7 mouse cellular contexts compared by ENCODE assay signal in the genomic region with DNA sequence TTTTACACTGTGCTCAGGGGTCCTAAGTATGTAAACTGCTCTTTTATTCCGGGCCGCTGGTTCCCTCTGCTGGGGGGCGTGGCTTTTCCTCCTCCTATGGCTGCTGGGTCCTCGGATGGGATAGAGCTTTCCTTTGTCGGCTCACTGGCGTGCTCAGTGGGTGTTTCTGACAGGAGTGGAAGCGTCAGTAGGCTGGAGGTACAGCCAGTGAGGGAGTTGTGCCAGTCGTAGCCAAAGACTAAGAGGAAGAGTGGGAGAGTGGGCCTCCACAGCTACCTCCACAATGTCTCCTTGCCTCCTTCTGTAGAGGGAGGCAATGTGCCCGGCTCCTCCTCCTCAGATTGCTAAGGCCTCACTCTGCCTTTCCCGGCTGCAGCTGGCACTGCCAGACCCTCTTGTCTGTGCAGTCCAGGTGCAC. TPM values are rescaled to one million over a fixed set of nuclear protein-coding genes. Genes with fewer than 3 reads are reported as not detected.
DNase-seq lines count a peak whose midpoint lies in the region; ATAC-seq and TF ChIP-seq lines count a peak whose summit lies in the region.

No protein-coding gene starts in this region.

- H3K9ac ChIP-seq in forebrain, embryonic 14.5 days (ENCODE audit: low read length) = peak overlapping the region; percentile 25; the same call in 1 of the 2 replicates
- H3K9ac ChIP-seq in limb, embryonic 12.5 days (replicated peaks) = peak overlapping the region; percentile 40; the same call in 1 of the 2 replicates
- H3K9ac ChIP-seq in stomach, postnatal 0 days (ENCODE audit: low read length) = no peak overlapping the region

- no peaks in the 10 kb centered on the region for H3K36me3 ChIP-seq in forebrain, embryonic 14.5 days (ENCODE audit: control insufficient read depth, insufficient read depth, low read length)
- H3K36me3 ChIP-seq in limb, embryonic 12.5 days = no peaks in the 10 kb centered on the region
- H3K36me3 ChIP-seq in stomach, postnatal 0 days (ENCODE audit: control insufficient read depth, insufficient read depth, low read length) = no peaks in the 10 kb centered on the region

- H3K9me3 ChIP-seq in forebrain, embryonic 14.5 days (replicated peaks; ENCODE audit: control insufficient read depth, low read length) = no peaks in the 10 kb centered on the region
- H3K9me3 ChIP-seq in limb, embryonic 12.5 days = no peaks in the 10 kb centered on the region
- no peaks in the 10 kb centered on the region for H3K9me3 ChIP-seq in stomach, postnatal 0 days (ENCODE audit: control insufficient read depth, low read length)

- peak overlapping the region; percentile 23 for H3K4me3 ChIP-seq in forebrain, embryonic 14.5 days (ENCODE audit: low read depth, low read length)
- peak overlapping the region; percentile 29 for H3K4me3 ChIP-seq in limb, embryonic 12.5 days (replicated peaks)
- no peak overlapping the region for H3K4me3 ChIP-seq in stomach, postnatal 0 days (ENCODE audit: low read depth, low read length)

- no peak for TF ChIP-seq CTCF in stomach, postnatal 0 days (IDR thresholded peaks at IDR 0.05; ENCODE audit: low read depth)

- H3K27me3 ChIP-seq in forebrain, embryonic 14.5 days (replicated peaks; ENCODE audit: control insufficient read depth, insufficient read depth, low read length) = no peaks in the 10 kb centered on the region
- H3K27me3 ChIP-seq in limb, embryonic 12.5 days = no peaks in the 10 kb centered on the region; the same call in 1 of the 2 replicates
- H3K27me3 ChIP-seq in stomach, postnatal 0 days (ENCODE audit: control insufficient read depth, insufficient read depth, low read length) = no peaks in the 10 kb centered on the region

- peak; percentile 11 for DNase-seq in ovary, adult 18-20 months (ENCODE audit: low spot score)
- DNase-seq in ovary, postnatal 14 days (ENCODE audit: low spot score) = no peak
- DNase-seq in forebrain, embryonic 14.5 days (ENCODE audit: low spot score) = peak; percentile 65
- DNase-seq in stomach, postnatal 0 days (ENCODE audit: low spot score) = peak; percentile 16
- DNase-seq in spleen, postnatal 36 days (ENCODE audit: low spot score in 2 of 2) = no peak
- no peak for DNase-seq in frontal cortex, postnatal 14 days (ENCODE audit: low spot score in 2 of 2)

- no peak overlapping the region; the same call in 1 of the 2 replicates for H3K27ac ChIP-seq in forebrain, embryonic 14.5 days (ENCODE audit: low read depth, low read length)
- H3K27ac ChIP-seq in limb, embryonic 12.5 days = no peak overlapping the region
- H3K27ac ChIP-seq in stomach, postnatal 0 days (replicated peaks) = no peak overlapping the region

- peaks cover 9% of the 10 kb centered on the region; the same call in 1 of the 2 replicates for H3K4me1 ChIP-seq in forebrain, embryonic 14.5 days (ENCODE audit: control insufficient read depth, insufficient read depth, low read length)
- H3K4me1 ChIP-seq in limb, embryonic 12.5 days (replicated peaks) = 0 out of 2 replicates have a peak, but pooled peaks cover 10% of the 10 kb centered on the region
- H3K4me1 ChIP-seq in stomach, postnatal 0 days (replicated peaks; ENCODE audit: control insufficient read depth, insufficient read depth) = no peaks in the 10 kb centered on the region

- ATAC-seq in forebrain, embryonic 14.5 days = peak; percentile 86
- ATAC-seq in limb, embryonic 12.5 days (ENCODE audit: insufficient number of reproducible peaks, insufficient read depth, low FRiP score, low TSS enrichment, low read depth) = 0 out of 2 replicates have a peak, but pooled peaks have one; percentile 47
- ATAC-seq in stomach, postnatal 0 days (ENCODE audit: low FRiP score, low TSS enrichment) = peak; percentile 51; the same call in 1 of the 2 replicates

- under 1% methylated on average over 10 of the region's 10 CpGs for WGBS in forebrain, embryonic 14.5 days
- 4% methylated on average over 10 of the region's 10 CpGs for WGBS in limb, embryonic 12.5 days
- WGBS in stomach, postnatal 0 days = 4% methylated on average over 10 of the region's 10 CpGs

- peak overlapping the region; percentile 56 for H3K4me2 ChIP-seq in forebrain, embryonic 14.5 days (ENCODE audit: low read length)
- peak overlapping the region; percentile 51 for H3K4me2 ChIP-seq in limb, embryonic 12.5 days
- peak overlapping the region; percentile 25; the same call in 1 of the 2 replicates for H3K4me2 ChIP-seq in stomach, postnatal 0 days (replicated peaks; ENCODE audit: low read depth)

- no peak for TF ChIP-seq EP300 in stomach, postnatal 0 days (optimal IDR thresholded peaks at IDR 0.05)

RNA-seq across cellular contexts. Expression of a gene that starts 30.5 kb away (rescaled TPM):
- 5.6 and 8.4 TPM in 2 replicates for polyA plus RNA-seq in forebrain, embryonic 14.5 days (2014; fragmentation: Nextera tagmentation; extraction: Ambion mirVana)
- polyA plus RNA-seq in limb, embryonic 12.5 days (2016; fragmentation: Nextera tagmentation; extraction: Ambion mirVana) = 1.7 and 2.4 TPM in 2 replicates
- 2.9 and 3.0 TPM in 2 replicates for polyA plus RNA-seq in stomach, postnatal 0 days (2015; fragmentation: Nextera tagmentation; extraction: Ambion mirVana)

Comparison
In these comparisons a context has a peak if more than half of its experiments do, and no peak if none do; other contexts are left out.
1. DNase-seq: peak in ovary, adult 18-20 months (single experiment), forebrain, embryonic 14.5 days (single experiment) and stomach, postnatal 0 days (single experiment); none in ovary, postnatal 14 days (single experiment), spleen, postnatal 36 days (0 of 2) and frontal cortex, postnatal 14 days (0 of 2).
2. Peak in every context shown above with its lines, with median percentiles within 50 percentile points of each other: ATAC-seq and H3K4me2 ChIP-seq.